Mouse (Mus musculus) liver, embryonic 14.5 days (tissue): ENCODE results near the gene Asphd2.

Experiments
- CTCF ChIP-seq: IDR thresholded peaks from 2 replicates; pipeline ENCODE4 v1.5.1; 2016; ENCODE audit warnings: antibody characterized with exemption, low read depth, control low read depth
- EP300 ChIP-seq: IDR thresholded peaks from 2 replicates; pipeline ENCODE4 v1.6.1; 2016; ENCODE audit warnings: antibody characterized with exemption, low read depth

- TF ChIP-seq CTCF (no peak), EP300 (no peak)
Observed at GRCm38 (mm10) chr5:112411072-112411471, 16.4 kb upstream of the Asphd2 start.
